Mouse (Mus musculus): ENCODE data around the gene Ssxb1.
"Not testable (repeated sequence)": the region's sequence is repeated elsewhere in the genome, so short reads cannot be mapped to it uniquely, and the experiment has no call there.

Gene Ssxb1

DNA sequence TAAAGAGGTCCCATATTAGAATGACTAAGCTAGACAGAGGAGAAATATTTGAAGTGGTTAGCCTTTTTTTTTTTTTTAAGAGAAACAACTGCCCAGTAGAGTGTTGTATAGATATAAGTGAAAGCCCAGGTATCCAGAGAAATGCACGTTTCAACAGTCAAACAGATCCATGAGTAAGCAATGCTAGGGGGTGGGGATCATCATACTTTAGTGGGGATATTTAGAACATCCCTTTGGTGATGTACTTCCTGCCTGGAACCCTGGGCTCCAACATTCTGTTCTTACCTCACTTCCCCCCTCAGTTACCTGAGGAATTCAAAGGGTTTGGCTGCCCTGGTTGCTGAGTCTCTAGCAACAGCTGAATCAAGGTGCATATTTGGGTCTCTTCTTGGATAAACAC is at the start of gene Ssxb1:
Gene Ssxb1 (plus strand): TSS at position 301 of the 400 bp plus-strand sequence.
- DNase-seq (ENCODE audit: low read depth, low spot score): not testable (repeated sequence)

DNA sequence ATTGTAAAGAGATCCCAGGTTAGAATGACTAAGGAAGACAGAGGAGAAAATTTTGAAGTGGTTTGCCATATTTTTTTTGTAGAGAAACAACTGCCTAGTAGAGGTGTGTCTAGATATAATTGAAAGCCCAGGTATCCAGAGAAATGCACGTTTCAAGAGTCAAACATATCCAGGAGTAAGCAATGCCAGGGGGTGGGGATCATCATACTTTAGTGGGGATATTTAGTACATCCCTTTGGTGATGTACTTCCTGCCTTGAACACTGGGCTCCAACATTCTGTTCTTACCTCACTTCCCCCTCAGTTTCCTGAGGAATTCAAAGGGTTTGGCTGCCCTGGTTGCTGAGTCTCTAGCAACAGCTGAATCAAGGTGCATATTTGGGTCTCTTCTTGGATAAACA is 46.4 kb upstream of the Ssxb1 start, which contains the start of gene Ssxb9:
Gene Ssxb9 (plus strand): TSS at position 301 of the 400 bp plus-strand sequence.
- DNase-seq (ENCODE audit: low read depth, low spot score): not testable (repeated sequence)

DNA sequence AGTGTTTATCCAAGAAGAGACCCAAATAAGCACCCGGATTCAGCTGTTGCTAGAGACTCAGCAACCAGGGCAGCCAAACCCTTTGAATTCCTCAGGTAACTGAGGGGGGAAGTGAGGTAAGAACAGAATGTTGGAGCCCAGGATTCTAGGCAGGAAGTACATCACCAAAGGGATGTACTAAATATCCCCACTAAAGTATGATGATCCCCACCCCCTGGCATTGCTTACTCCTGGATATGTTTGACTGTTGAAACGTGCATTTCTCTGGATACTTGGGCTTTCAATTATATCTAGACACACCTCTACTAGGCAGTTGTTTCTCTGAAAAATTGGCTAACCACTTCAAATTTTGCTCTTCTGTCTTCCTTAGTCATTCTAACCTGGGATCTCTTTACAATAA is 48.5 kb downstream of the Ssxb1 start, which contains the start of gene Ssxb2:
Gene Ssxb2 (minus strand): TSS at position 101 of the 400 bp plus-strand sequence.
- not testable (repeated sequence) for DNase-seq (ENCODE audit: low read depth, low spot score)
